Mouse (Mus musculus): ENCODE results near the gene Robo4.

The Robo4 gene

GRCm38 (mm10) chr9:37402501-37402900 lies 804 bp downstream of the Robo4 start:
- no peak for DNase-seq (ENCODE audit: low spot score)

- no peak for DNase-seq (ENCODE audit: low spot score)
Measured at GRCm38 (mm10) chr9:37403011-37403410, 1.3 kb downstream of the Robo4 start.

GRCm38 (mm10) chr9:37406372-37406771 lies 4.7 kb downstream of the Robo4 start:
- peak; percentile 15 for DNase-seq (ENCODE audit: low spot score)

GRCm38 (mm10) chr9:37407850-37408502 lies 6.3 kb downstream of the Robo4 start:
- no peak for DNase-seq (ENCODE audit: low spot score)

GRCm38 (mm10) chr9:37409698-37410445 lies 8.2 kb downstream of the Robo4 start:
- DNase-seq (ENCODE audit: low spot score) = no peak

GRCm38 (mm10) chr9:37412989-37413388 lies 11.3 kb downstream of the Robo4 start:
- no peak for DNase-seq (ENCODE audit: low spot score)

GRCm38 (mm10) chr9:37414666-37415065 lies 13.0 kb downstream of the Robo4 start:
- DNase-seq (ENCODE audit: low spot score) = no peak

- DNase-seq (ENCODE audit: low spot score) = no peak
Measured at GRCm38 (mm10) chr9:37418791-37419190, 17.1 kb downstream of the Robo4 start.

- peak; percentile 56 for DNase-seq (ENCODE audit: low spot score)
Measured at GRCm38 (mm10) chr9:37420676-37421075, 19.0 kb downstream of the Robo4 start.

- DNase-seq (ENCODE audit: low spot score) = no peak
Measured at GRCm38 (mm10) chr9:37421239-37421638, 19.5 kb downstream of the Robo4 start.

GRCm38 (mm10) chr9:37429326-37429725 lies 27.6 kb downstream of the Robo4 start:
- no peak for DNase-seq (ENCODE audit: low spot score)

- peak; percentile 70 for DNase-seq (ENCODE audit: low spot score)
Measured at GRCm38 (mm10) chr9:37430582-37430981, 28.9 kb downstream of the Robo4 start.

- DNase-seq (ENCODE audit: low spot score) = no peak
Measured at GRCm38 (mm10) chr9:37432026-37432666, 30.4 kb downstream of the Robo4 start.

GRCm38 (mm10) chr9:37432720-37433421 lies 31.2 kb downstream of the Robo4 start, which contains the start of gene Robo3:
Gene Robo3, minus strand, starts transcription at chr9:37433246.
- DNase-seq (ENCODE audit: low spot score) = no peak

GRCm38 (mm10) chr9:37433823-37434560 lies 32.3 kb downstream of the Robo4 start:
- no peak for DNase-seq (ENCODE audit: low spot score)

GRCm38 (mm10) chr9:37434932-37435331 lies 33.2 kb downstream of the Robo4 start:
- DNase-seq (ENCODE audit: low spot score) = no peak

- no peak for DNase-seq (ENCODE audit: low spot score)
Measured at GRCm38 (mm10) chr9:37435616-37436015, 33.9 kb downstream of the Robo4 start.

GRCm38 (mm10) chr9:37437772-37438735 lies 36.4 kb downstream of the Robo4 start:
- no peak for DNase-seq (ENCODE audit: low spot score)

- no peak for DNase-seq (ENCODE audit: low spot score)
Measured at GRCm38 (mm10) chr9:37452401-37452800, 50.7 kb downstream of the Robo4 start.

GRCm38 (mm10) chr9:37453328-37453727 lies 51.6 kb downstream of the Robo4 start:
- no peak for DNase-seq (ENCODE audit: low spot score)

Data from c-Kit-positive CD71-positive TER-119-positive erythroid progenitor cells, embryonic 14.5 days (primary cell).